Mouse (Mus musculus) mouse trophoblast stem cell (cell line): ENCODE measurements at regions not wholly inside any gene's neighbourhood (a gene's known extent, or its start where the extent isn't known, plus 50 kb on each side); places are given as distances from the start of the nearest gene placed in this dataset.

ENCODE experiments used
- in situ Hi-C, 2 experiments: fragments of 300-500 bp; cut with MseI, MboI; formaldehyde crosslinking; loops; 2 replicates in 1 of 2; 3 replicates in 1 of 2; pipeline ENCODE4 v1.15.1; 2025

DNA sequence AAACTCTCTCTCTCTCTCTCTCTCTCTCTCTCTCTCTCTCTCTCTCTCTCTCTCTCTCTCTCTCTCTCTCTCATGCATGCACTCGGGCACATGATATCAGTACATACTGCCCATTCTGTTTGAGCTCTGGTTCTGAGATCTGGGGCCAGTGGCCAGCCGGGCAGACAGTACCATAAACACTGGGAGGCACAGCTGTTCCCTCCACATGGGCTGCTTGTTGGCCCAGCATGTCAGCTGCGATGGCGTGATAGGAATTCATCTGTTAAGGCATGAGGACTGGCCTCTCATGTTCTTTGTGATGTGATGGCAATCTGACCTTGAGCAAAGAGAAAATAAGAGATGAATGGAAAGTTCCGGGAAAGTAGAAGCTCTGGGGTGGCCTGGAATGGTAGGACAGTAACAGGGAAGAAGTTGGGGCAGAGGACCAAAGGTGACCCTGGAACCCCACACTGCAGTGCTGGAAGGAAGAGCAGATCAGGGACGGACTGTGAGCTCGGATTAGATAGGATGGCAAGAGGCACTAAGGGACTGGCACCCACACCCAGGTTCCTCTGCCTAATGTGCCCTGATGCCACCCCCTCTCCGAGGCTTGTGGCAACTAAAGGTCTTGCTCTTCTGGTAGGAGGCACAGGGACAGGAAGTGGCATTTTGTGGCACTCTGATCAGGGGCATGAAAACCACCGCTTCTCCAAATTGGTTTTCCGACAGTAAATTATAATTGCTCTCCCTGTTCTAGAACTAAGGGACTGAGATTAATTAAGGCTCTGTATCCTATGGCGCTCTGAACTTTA, 186.4 kb upstream of the Zmiz1 start:
- in situ Hi-C loops, result no loop called here

DNA sequence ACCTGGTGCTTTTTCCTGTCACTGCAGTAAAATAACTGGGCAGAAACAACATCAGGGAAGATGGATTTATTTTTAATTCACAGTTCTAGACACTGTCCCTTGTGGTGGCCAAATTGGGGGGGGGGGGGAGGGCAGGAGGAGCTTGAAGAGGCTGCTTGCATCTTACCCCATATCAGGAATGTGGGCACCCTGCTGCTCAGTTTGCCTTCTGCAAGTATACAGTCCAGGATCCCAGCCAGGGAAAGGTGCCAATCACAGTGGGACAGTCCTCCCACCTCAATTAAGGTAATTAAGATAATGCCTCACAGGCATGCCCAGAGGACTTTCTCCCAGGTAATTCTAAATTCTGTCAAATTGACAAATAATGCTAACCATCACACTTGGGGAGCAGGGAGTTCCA, 179.2 kb upstream of the Zmiz1 start:
- in situ Hi-C loops, result no loop called here

DNA sequence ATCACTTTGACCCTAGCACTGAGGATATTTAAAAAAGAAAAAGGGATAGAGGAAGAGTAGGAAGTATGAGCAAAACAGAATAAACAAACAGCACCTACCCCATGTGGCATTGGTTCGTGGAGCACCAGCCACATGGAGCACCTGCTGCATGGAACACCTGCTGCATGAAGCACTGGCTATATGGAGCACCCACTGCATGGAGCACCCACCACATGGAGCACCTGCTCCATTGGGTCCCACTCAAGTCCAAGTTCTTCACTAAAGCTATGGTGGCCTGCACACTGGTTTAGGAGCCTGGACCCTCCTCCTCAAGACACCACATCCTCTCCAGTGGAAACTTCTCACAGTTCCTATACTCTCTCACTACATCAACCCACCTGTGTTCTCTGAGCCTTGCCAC, 166.4 kb upstream of the Zmiz1 start:
- in situ Hi-C loops, result no loop called here

DNA sequence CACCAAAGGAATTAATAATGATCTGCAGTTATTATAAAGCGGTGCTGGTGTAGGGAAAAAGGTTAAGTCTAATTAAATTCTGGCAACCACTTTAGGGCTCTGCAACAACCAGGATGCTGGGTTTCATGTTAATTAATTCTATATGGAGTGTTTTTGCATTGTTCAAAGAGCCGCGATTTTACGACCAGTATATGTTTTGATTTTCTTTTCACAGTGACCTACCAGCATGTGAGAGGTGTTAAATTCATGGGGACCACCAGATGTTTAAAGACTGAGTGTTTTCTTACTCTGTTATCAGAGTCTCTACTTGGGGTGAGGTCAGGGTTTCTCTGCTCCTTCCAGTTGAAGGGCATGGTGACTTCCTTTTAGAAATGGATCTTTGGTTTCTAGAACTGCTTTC, 164.8 kb upstream of the Zmiz1 start:
- in situ Hi-C loops, result no loop called here

DNA sequence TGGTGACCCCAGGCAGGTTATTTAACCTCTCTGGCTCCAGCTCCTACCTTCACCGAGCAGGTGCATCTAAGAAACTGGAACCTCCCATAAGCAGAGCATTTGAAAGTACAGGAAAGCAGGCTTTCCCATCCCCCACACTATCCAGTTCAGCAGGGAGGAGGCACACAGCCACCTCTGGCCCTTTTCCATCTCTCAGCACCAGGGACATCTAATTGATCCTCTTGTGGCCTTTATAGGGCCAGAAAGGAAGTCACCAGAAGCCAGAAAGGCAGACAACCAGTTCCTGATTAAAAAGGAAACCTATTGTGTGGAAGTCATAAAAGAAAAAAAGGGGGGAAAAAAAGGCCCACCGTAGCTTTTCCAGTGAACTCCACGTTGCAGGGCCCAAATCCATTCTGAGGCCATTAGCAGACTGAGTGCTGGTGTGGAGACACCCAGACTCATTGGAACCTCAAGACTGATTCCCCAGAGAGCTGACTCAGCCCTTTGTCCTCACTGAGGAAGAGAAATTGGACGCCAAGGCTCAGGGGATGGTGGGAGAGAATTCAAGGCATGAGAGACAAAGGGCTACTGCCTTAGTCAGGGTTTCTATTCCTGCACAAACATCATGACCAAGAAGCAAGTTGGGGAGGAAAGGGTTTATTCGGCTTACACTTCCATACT, 163.2 kb upstream of the Zmiz1 start:
- in situ Hi-C loops, result no loop called here

DNA sequence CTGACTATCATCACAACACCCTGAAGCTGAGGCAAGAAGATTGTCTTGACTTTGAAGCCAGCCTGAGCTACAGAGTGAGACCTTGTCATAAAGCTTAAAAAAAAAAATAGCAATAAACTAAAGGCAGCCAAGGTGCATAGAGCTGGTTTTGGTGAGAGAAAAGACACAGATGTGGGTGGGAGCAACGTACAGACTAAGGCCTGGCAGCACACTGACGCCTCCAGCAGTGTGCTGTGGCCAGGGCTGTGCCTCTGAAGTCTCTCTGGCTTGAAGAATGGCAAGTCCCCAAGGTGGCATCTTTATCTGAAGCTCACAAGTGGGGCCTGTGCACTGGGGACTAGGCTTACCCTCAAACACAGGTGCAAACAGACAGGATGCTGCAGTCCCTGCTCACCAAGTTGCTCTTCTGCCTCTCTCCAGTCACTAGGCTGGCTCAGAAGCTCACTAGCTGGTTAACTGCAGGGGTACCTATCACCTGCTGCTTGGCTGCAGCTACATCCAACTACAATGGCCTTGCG, 159.3 kb upstream of the Zmiz1 start:
- in situ Hi-C loops, result no loop called here

DNA sequence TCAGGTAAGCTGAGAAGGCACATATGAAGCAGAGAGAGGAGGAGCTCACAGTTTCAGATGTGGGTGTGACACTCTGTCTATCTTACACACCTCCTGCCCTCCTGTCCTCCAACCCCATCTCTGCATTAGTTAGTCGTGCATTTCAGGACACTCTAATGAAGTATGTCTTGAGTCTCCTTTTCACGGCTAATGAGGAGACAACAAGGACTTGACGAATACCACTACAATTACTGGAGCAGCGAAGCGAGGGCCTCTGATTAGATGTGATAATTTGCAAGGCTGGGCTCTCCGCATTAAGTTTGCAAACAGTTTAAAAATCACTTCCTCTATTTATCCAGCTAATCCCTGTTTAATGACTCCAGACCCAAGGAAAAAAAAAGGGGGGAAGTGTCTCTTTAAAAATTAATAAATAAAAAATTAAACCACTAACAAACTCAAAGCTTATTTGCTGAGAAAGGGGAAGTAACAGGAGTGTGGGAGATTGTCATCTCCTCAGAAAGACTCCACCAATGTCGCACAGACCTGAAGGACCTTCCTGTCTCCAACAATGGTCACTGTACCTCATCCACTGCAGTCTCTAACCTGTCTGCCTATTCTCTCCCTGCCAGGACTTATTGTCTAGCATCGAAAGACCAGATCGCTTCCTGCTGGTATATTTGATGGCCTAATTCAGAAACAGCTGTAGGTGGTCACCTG, 157.5 kb upstream of the Zmiz1 start:
- in situ Hi-C loops, result no loop called here

DNA sequence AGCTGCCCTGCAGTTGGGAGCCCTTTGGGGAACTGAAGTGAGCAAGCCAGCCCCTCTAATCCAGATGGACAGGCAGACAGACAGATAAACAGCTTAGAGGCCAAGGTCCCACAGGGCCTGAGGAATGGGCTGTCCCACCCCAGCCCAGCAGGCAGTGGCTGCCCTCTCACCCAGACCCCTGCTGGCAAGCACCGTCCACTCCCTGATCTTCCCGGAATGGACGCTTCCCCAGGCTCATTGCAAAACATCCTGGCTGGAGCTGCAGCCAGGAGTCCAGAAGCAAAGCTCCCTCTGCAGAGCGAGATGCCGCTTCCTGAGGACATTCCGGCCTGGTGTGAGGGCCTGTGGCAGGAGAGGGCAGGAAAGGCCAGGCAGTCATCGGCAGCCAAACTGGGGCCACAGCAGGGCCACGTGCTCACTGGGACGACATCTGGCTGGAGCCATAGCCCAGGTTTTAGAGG, 154.6 kb upstream of the Zmiz1 start:
- in situ Hi-C loops, result no loop called here

DNA sequence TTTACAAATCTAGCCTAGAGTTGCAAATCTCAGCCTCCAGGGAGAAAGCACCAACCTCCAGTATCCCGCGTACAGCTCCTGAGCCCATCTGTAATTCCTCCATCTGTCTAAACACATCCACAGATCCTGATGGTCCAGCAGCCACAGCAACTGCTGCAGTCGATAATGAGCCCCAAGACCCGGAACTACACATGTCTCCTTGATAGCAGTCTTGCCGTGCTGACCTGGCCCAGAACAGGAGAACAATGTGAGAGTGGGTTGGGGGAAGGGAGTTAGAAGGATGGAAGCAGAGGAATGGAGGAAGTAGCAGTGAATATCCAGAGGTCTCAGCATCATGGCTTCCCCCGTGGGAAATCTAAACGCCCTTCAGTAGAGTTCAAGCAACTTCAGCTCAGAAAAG, 152.8 kb upstream of the Zmiz1 start:
- in situ Hi-C loops, result no loop called here

DNA sequence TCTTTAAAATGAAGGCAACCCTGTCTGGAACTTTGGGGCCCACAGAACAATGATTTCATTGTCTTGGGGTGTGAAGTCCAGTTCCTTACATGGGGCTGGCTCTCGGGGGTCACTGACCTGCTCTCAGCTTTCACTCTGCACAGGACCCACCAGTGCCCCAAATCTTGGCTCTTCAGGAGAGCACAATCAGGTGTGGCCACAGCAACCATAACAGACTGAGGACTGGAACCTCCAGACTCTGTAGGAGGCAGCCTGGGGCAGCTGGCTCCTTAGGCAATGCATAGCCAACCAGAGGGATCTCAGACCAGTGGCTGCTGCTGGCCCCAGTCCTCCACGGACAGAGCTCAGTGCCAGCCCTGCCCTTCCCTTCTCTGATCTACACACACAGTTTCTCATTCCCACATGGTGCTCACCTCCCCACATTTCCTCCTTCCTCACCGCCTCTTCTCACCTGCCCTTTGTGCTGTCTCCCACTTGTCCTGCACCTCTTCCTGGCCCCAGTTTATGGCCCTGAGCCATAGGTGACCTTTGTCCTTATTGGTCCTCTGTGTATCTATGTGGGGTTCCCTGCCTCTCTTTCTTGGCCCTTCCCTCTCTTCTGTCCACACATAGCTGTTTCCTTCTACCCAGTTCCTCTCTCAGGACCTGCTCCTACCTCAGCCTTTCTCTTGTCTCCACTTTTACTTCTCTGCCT, 151.9 kb upstream of the Zmiz1 start:
- in situ Hi-C loops, result no loop called here

DNA sequence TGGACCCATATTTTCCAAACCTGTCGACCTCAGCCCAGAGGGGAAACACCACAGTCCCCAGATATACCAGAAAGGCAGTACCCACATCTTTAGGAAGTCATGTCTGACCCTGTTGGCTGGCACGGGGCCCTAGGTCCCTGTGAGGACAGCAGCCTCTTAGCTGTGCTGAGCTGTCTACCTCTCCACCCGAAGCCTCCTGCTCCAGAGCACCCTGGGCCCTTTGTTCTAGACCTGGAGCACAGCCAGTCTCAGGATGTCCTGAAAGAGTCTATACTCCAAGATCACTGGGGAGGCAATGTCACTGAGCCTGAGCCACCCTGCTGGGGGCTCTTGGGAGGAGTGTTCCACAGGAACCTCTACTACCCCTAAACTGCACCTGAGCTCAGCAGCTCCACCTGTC, 150.9 kb upstream of the Zmiz1 start:
- in situ Hi-C loops, result no loop called here

DNA sequence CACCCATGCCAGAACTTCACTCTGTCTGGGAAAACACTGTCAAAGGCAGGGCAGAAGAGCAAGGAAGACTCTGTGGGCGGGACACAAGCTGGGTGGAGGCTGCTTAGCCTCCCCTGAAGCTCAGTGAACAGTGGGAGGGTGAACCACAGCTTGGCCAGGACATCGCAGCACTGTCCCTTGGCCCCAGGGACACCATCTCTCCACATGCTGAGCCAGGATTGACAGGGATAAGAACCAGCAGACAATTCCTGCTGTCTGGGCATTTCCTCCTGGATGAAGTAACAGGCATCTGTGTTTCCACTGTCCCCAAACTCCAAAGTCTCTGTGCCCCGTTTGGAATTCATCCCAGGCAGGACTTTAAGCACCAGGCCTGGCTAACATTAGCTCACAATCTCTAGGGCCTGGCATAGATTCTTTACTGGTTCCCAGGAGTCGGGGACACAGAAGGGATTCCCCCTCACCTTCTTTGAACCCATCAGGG, 148.3 kb upstream of the Zmiz1 start:
- in situ Hi-C loops, result no loop called here

DNA sequence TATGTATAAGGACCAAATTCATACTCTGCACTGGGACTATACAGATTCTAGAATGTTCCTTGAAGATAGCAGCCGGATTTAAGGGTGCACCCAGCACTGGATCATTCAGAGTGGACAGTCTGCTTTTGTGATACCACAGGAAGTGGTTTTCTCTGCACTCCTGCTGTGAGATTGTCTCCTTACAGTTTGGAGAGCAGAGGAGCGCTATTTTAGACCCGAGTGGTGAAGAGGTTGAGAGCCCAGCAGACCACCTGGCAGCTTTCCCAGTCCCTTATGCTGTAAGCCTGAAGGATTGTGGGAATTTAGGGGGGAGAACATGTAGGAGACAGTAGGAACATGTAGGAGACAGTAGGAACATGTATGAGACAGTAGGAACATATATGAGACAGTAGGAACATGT, 147.5 kb upstream of the Zmiz1 start:
- in situ Hi-C loops, result no loop called here

DNA sequence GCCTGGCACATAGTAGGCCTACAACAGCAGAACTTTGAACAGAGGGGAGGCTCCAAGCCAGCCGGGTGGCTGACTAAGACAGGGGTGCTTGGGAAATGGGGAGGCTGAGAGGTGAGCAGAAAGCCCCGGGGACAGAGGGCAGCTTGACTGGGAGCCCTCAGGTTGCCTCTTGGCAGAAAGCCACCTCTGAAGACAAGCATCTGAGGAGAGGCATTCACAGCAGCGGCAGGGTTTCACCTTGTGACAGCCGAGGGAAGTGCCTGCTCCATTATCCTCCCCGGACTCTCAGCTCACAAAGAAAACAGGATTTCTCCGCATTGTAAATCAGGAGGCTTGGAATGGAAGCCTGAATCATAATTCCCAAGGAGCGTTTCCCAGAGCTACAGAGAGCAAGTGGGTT, 146.8 kb upstream of the Zmiz1 start:
- in situ Hi-C loops, result no loop called here

DNA sequence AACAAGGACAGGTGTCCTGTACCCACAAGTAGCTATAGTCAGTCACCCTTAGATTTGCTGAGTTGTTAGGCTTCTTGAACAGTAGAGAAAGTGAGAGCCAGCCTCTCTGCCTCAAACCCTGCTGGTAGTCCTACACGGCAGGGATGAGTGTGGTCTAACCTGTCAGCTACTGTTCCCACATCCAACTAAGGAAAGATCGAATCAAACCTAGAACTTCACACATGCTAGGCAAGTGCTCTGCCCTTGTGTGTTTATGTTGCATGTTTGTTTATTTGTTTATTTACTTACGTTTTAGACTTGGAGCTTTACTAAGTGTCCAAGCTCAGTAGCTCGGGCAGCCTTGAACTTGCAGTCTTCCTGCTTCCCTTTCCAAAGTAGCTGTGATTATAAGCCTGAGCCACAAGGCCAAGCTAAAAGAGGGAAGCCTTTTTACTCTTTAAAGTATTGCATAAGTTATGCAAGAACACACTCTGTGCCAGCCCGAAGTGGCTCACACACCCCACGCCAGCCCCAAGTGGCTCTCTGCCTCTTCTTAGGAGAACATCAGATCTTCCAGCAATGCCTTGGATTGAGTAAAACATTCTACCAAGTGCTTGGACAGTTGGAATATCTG, 146.1 kb upstream of the Zmiz1 start:
- in situ Hi-C loops, result no loop called here

DNA sequence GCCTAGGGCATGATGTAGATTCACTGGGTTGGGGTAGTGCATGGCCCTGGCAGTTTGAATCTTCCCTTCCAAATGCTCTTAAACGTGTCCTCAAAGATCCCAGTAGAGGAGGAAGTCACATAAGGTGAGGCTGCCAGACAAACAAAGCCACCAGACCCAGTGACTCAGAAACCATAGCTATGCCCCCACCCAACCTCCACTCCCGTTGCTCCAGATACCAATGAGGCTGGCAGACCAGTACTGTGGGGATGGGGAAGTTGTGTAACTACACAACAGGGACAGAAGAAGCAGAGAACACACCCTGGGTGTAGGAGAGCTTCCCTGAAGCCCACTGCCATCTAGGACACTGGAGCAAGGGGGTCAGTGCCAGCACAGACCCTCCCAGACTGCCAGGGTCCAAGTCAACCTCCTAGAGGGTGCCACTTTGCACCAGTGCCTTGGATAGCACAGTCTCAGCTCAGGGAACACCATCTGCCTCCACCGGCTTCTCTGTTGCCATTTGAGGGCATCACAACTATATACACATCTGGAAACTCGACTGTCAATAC, 145.2 kb upstream of the Zmiz1 start:
- in situ Hi-C loops, result no loop called here

DNA sequence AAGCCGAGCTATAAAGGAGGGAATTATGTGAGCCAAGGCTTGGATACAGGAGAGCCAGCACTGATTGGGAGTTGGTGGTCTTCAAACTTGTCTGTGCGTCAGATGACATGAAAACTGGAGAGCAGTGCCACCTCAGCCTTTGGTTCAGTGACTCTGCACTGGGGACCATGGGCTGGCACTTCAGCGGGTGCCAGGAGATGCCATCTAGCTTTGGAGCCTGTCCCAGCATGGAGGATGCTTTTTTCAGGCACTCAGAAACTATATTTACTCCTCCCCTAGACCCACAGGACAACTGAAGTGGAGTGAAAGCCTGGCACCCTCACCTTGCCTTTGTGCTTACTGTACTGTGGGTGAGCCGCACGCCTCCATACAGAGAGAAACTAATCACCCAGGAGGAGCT, 142.5 kb upstream of the Zmiz1 start:
- in situ Hi-C loops, result no loop called here

DNA sequence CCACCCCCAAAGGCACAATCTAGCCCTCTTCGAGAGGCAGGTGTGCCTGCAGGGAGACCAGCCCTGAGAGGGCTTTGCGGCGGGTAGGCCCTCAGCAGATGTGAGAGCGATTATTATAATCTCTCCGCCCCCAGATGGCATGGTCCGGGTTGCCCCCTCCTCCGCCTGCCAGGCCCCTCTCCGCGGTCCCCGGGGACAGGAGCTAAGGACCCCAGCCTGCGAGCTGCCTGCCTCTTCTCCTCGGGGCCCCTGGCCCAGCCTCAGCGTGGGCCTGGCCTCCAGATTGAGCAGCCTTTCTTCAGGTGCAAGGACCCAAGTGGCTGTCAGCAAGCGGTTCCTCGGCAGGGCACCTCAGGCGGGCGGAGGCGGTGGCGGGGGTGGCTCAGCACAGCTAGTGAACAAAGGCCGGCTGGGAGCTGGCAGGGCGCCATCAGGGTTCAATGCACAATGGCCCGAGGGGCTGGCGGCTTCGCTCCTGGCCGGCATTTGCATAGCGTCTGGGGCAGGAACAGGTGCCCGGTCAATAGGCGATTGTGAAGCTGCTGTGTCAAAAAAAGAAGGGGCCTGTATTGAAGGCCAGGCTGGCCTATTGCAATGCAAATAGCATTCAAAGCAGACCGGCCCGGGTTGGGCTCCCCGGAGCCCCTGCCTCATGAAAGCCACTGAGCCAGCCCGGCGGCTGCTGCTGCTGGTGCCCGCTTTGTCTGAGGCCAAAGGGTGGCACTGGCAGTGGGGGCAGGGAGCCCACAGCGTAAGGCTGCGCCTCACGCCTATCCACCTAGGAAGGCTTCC, 141.1 kb upstream of the Zmiz1 start:
- in situ Hi-C loops, result no loop called here

DNA sequence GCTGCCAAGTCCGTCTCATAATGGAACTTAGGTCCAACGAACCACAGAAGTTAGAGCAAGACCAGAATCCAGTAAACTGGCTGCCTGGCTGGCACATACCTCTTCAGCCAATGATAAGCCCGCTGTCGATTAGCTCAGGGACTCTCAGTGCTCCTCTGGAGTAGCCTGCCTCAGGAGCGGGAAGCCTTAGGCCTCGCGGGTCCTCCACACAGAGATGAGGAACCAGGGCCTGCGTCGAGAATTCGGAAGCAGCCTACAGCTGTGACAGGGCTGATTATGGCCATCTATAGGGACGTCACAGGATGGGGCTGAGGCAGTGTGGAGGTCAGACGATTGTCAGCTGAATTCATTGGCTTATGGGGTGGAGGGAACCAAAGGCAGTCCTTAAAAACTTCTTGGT, 140.1 kb upstream of the Zmiz1 start:
- in situ Hi-C loops, result no loop called here

DNA sequence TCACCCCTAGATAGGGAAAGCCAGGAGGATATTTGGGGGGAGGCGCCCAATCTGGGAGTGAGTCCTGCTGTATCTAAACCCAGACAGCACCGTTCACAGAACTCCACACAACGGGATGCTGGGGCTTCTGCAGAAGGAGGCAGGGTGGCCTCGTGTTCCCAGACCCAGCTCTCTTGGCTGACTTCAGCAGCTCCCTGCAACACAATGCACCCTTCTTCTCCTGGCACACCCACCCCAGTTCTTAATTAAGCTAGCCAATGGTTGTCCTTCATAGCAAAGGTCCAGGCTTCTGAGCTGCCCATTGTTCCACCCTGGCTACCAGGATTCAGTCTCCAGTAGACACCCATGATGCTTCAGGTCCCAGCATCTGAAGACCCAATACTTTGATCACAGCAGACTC, 138.8 kb upstream of the Zmiz1 start:
- in situ Hi-C loops, result no loop called here
